Mouse (Mus musculus) liver, postnatal 0 days (tissue): ENCODE results near the gene Psmb7. TPM values are rescaled to one million over a fixed set of nuclear protein-coding genes. Genes with fewer than 3 reads are reported as not detected.

Experiments
- ATAC-seq: fragments of 200-750 bp; cut with Nextera tagmentation; 2 replicates; pipeline ENCODE4 v1.8.0; 2017; ENCODE audit warnings: mild to moderate bottlenecking, moderate library complexity
- DNase-seq: peaks from one replicate; pipeline ENCODE4 v3.0.0-alpha.2; 2016
- H3K27ac ChIP-seq: fragments of 300-500 bp; sonication (generic); 2 replicates; pipeline ENCODE4 v1.5.1; 2014; ENCODE audit warnings: antibody characterized with exemption, moderate library complexity, mild to moderate bottlenecking, low read depth
- H3K27me3 ChIP-seq: fragments of 300-500 bp; sonication (generic); 2 replicates; pipeline ENCODE4 v1.6.1; 2014; ENCODE audit warnings: low read length, control low read depth, mixed read lengths; ENCODE audit not compliant: insufficient read depth
- H3K36me3 ChIP-seq: fragments of 300-500 bp; sonication (generic); replicated peaks from 2 replicates; pipeline ENCODE4 v1.6.1; 2014; ENCODE audit warnings: mild to moderate bottlenecking, control low read depth, low read length, moderate library complexity, mixed read lengths; ENCODE audit not compliant: insufficient read depth
- H3K4me1 ChIP-seq: fragments of 300-500 bp; sonication (generic); 2 replicates; pipeline ENCODE4 v1.6.1; 2014; ENCODE audit warnings: antibody characterized with exemption, mild to moderate bottlenecking, control low read depth; ENCODE audit not compliant: insufficient read depth
- H3K4me2 ChIP-seq: fragments of 300-500 bp; sonication (generic); 2 replicates; pipeline ENCODE4 v1.6.1; 2014; ENCODE audit warnings: low read depth, mild to moderate bottlenecking, low read length, moderate library complexity, mixed read lengths
- H3K4me3 ChIP-seq: fragments of 300-500 bp; sonication (generic); 2 replicates; pipeline ENCODE4 v1.5.1; 2014; ENCODE audit warnings: low read depth, low read length
- H3K9ac ChIP-seq: fragments of 300-500 bp; sonication (generic); replicated peaks from 2 replicates; pipeline ENCODE4 v1.6.1; 2014; ENCODE audit warnings: mild to moderate bottlenecking, moderate library complexity
- H3K9me3 ChIP-seq: fragments of 300-500 bp; sonication (generic); 2 replicates; pipeline ENCODE4 v1.6.1; 2016; ENCODE audit warnings: mild to moderate bottlenecking, control low read depth, low read length, mixed read lengths
- CTCF ChIP-seq: sonication (generic); IDR thresholded peaks from 2 replicates; pipeline ENCODE4 v1.5.1; 2016; ENCODE audit warnings: antibody characterized with exemption, low read depth
- EP300 ChIP-seq: IDR thresholded peaks from 2 replicates; pipeline ENCODE4 v1.6.1; 2016; ENCODE audit warnings: antibody characterized with exemption, low read depth, mild to moderate bottlenecking
- WGBS: fragments of 180-500 bp; shearing (Covaris S2); extraction: QIAGEN DNeasy Blood & Tissue Kit; methylation state at CpG from one replicate; pipeline ENCODE4 v1.1.7; 2014; ENCODE audit not compliant: insufficient replicate concordance; 5-methylcytosine and 5-hydroxymethylcytosine counted together
- polyA plus RNA-seq: library from polyadenylated mRNA; unstranded; fragments of >200 nt; fragmentation: Nextera tagmentation; extraction: Ambion mirVana; gene quantifications from 2 replicates; pipeline ENCODE4 v1.2.1, GENCODE M21; 2015

The Psmb7 gene
- polyA plus RNA-seq, 1 experiment from 2014 or later, result 120 TPM

GRCm38 (mm10) chr2:38647201-38647606, 3.3 kb upstream of the Psmb7 start:
- no peak overlapping the region for H3K27ac ChIP-seq

GRCm38 (mm10) chr2:38645936-38646335, 2.0 kb upstream of the Psmb7 start:
- H3K4me3 ChIP-seq, result no peak overlapping the region
- 0 out of 2 replicates have a peak, but pooled peaks have one; percentile 20 for ATAC-seq
- H3K36me3 ChIP-seq, result peaks cover 12% of the 10 kb centered on the region
- H3K27ac ChIP-seq, result no peak overlapping the region
- DNase-seq, result peak; percentile 67
- no peak overlapping the region for H3K4me2 ChIP-seq
- peaks cover 14% of the 10 kb centered on the region for H3K4me1 ChIP-seq
- no peaks in the 10 kb centered on the region for H3K27me3 ChIP-seq
- WGBS, result 0% methylated on average over 3 of the region's 3 CpGs
- H3K9ac ChIP-seq, result no peak overlapping the region
- peak; percentile 71 for TF ChIP-seq CTCF
- no peak for TF ChIP-seq EP300
- no peaks in the 10 kb centered on the region for H3K9me3 ChIP-seq

More at GRCm38 (mm10) chr2:38647201-38647606, 3.3 kb upstream of the Psmb7 start:
- Histone ChIP-seq H3K4me1 (peaks cover 14% of the 10 kb centered on the region), H3K9ac (no peak overlapping the region), H3K4me2 (no peak overlapping the region), H3K4me3 (no peak overlapping the region), H3K36me3 (no peaks in the 10 kb centered on the region), H3K27me3 (no peaks in the 10 kb centered on the region), H3K9me3 (no peaks in the 10 kb centered on the region)
- TF ChIP-seq EP300 (no peak), CTCF (no peak)
- ATAC-seq (no peak), DNase-seq (no peak)
- WGBS, result 70% methylated on average over 8 of the region's 8 CpGs

GRCm38 (mm10) chr2:38641761-38642160, 2.1 kb downstream of the Psmb7 start:
- TF ChIP-seq CTCF (no peak), EP300 (no peak)
- H3K27ac ChIP-seq, result no peak overlapping the region
- 93% methylated on average over 1 of the region's 1 CpGs for WGBS
- H3K36me3 ChIP-seq, result peaks cover 43% of the 10 kb centered on the region
- H3K4me1 ChIP-seq, result peaks cover 14% of the 10 kb centered on the region
- ATAC-seq, result no peak
- H3K27me3 ChIP-seq, result no peaks in the 10 kb centered on the region
- H3K4me2 ChIP-seq, result no peak overlapping the region
- no peak overlapping the region for H3K9ac ChIP-seq
- DNase-seq, result no peak
- H3K4me3 ChIP-seq, result no peak overlapping the region
- no peaks in the 10 kb centered on the region for H3K9me3 ChIP-seq

- Histone ChIP-seq H3K27ac (no peak overlapping the region), H3K9me3 (no peaks in the 10 kb centered on the region), H3K4me3 (no peak overlapping the region), H3K9ac (no peak overlapping the region), H3K27me3 (no peaks in the 10 kb centered on the region), H3K36me3 (peaks cover 77% of the 10 kb centered on the region), H3K4me2 (no peak overlapping the region), H3K4me1 (peaks cover 4% of the 10 kb centered on the region)
- WGBS, result 83% methylated on average over 4 of the region's 4 CpGs
- DNase-seq, result no peak
- TF ChIP-seq EP300 (no peak), CTCF (peak; percentile 23)
- no peak for ATAC-seq
Observed at GRCm38 (mm10) chr2:38637716-38638267, 6.1 kb downstream of the Psmb7 start.

- Histone ChIP-seq H3K4me2 (no peak overlapping the region), H3K27me3 (no peaks in the 10 kb centered on the region), H3K4me3 (no peak overlapping the region), H3K9me3 (no peaks in the 10 kb centered on the region), H3K27ac (no peak overlapping the region), H3K4me1 (no peaks in the 10 kb centered on the region), H3K9ac (no peak overlapping the region), H3K36me3 (peaks cover 87% of the 10 kb centered on the region)
- DNase-seq, result no peak
- no peak for ATAC-seq
- WGBS, result 66% methylated on average over 2 of the region's 2 CpGs
- no peak for TF ChIP-seq EP300
- TF ChIP-seq CTCF, result no peak
Observed at GRCm38 (mm10) chr2:38630574-38630973, 13.3 kb downstream of the Psmb7 start.

- no peaks in the 10 kb centered on the region for H3K4me1 ChIP-seq
- TF ChIP-seq CTCF (no peak), EP300 (no peak)
- H3K9me3 ChIP-seq, result no peaks in the 10 kb centered on the region
- H3K4me2 ChIP-seq, result no peak overlapping the region
- H3K27me3 ChIP-seq, result no peaks in the 10 kb centered on the region
- ATAC-seq (no peak), DNase-seq (no peak)
- no peak overlapping the region for H3K4me3 ChIP-seq
- 89% methylated on average over 3 of the region's 3 CpGs for WGBS
- no peak overlapping the region for H3K9ac ChIP-seq
- no peak overlapping the region for H3K27ac ChIP-seq
- peaks cover 76% of the 10 kb centered on the region for H3K36me3 ChIP-seq
Observed at GRCm38 (mm10) chr2:38629451-38629850, 14.4 kb downstream of the Psmb7 start.
